Mouse (Mus musculus) olfactory bulb, adult 2 months (tissue): ENCODE results near the gene Mypn.

Experiments
- CTCF ChIP-seq: fragments of 200-500 bp; IDR thresholded peaks from 2 replicates; pipeline ENCODE4 v1.5.1; 2012; ENCODE audit warnings: low read depth, mild to moderate bottlenecking, low read length, moderate library complexity; ENCODE audit not compliant: insufficient read depth
- POLR2A ChIP-seq: fragments of 200-500 bp; IDR thresholded peaks from 2 replicates; pipeline ENCODE4 v1.6.1; 2012; ENCODE audit warnings: mild to moderate bottlenecking, low read depth, low read length, moderate library complexity; ENCODE audit not compliant: insufficient read depth

DNA sequence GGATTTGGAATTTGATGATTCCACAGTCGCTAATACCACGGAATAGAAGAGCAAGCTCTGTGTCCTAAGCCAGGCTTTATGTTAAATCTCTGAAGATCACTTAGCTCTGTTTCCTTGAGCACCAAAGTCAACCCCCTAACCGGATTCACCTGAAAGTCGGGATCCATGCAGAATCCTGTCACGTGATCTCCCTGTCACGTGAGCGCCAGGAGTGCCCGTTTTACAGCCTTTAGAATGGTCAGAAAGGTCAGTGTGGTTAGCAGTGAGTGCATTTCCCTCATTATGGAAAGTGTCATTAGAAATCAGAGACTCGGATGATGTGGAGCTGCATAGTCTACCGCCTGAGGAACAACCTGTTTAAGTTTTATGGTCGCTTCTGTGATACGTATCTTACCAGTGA lies 43.1 kb downstream of the Mypn start:
- TF ChIP-seq POLR2A (no peak), CTCF (no peak)
